Mouse (Mus musculus): ENCODE data around the gene Sorbs1.

GRCm38 (mm10) chr19:40272674-40273073 lies 240.9 kb downstream of the Sorbs1 start:
- TF ChIP-seq POLR2A (IDR thresholded peaks at IDR 0.05; ENCODE audit: low read depth, low read length): no peak
- TF ChIP-seq CTCF (IDR thresholded peaks at IDR 0.05; ENCODE audit: extremely low read depth, insufficient read length, insufficient replicate concordance, low read depth, low read length): no peak
